Comparison of ENCODE assay signal across 9 mouse cellular contexts in the genomic region with DNA sequence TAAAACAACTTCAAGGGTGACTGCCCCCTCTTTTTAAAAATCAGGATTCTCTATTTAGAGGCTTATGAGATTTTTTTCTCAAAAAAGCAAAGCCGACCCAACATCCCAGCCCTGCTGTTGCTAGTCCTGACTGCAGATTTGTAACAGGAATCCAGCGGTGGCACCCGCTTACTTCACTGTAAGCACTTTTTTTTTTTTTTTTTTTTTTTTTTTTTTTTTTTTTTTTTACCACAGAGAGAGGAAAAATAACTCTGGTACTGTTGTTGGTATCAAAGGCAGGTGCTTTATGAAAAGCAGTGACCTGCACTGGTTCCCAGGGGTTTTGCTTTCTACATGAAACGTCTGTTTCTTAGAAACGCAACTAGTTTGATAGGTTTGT. TPM values are rescaled to one million over a fixed set of nuclear protein-coding genes. Genes with fewer than 3 reads are reported as not detected.
A peak's percentile ranks its signal among the peaks of the same experiment; 100 is the strongest.
DNase-seq lines count a peak whose midpoint lies in the region; ATAC-seq and TF ChIP-seq lines count a peak whose summit lies in the region.
"Had no signal": no experiment of that assay in that cellular context is flagged by ENCODE, and none has a peak within 500 bp of the region (broad histone marks: within the 10 kb centered on the region; RNA-seq: fewer than 3 reads in every experiment).

No protein-coding gene starts in this region.

- peak overlapping the region; percentile 63 for H3K4me3 ChIP-seq in heart, postnatal 0 days (ENCODE audit: low read depth, low read length)
- peak overlapping the region; percentile 60 for H3K4me3 ChIP-seq in embryonic facial prominence, embryonic 13.5 days
- peak overlapping the region; percentile 50 for H3K4me3 ChIP-seq in intestine, embryonic 15.5 days (replicated peaks)
- peak overlapping the region; percentile 53 for H3K4me3 ChIP-seq in midbrain, postnatal 0 days (ENCODE audit: low read depth, low read length)

- TF ChIP-seq EP300 in heart, postnatal 0 days (IDR thresholded peaks at IDR 0.05; ENCODE audit: low read depth): no peak

- H3K27me3 ChIP-seq in heart, postnatal 0 days (ENCODE audit: control insufficient read depth, insufficient read depth, low read length): peaks cover 4% of the 10 kb centered on the region; the same call in 1 of the 2 replicates
- H3K27me3 ChIP-seq in embryonic facial prominence, embryonic 13.5 days: 0 out of 2 replicates have a peak, but pooled peaks cover 4% of the 10 kb centered on the region
- H3K27me3 ChIP-seq in intestine, embryonic 15.5 days (replicated peaks): peaks cover 6% of the 10 kb centered on the region; the same call in 1 of the 2 replicates
- no peaks in the 10 kb centered on the region; the same call in 1 of the 2 replicates for H3K27me3 ChIP-seq in midbrain, postnatal 0 days (ENCODE audit: insufficient read depth, low read length)

- peak overlapping the region; percentile 27; the same call in 1 of the 2 replicates for H3K9ac ChIP-seq in heart, postnatal 0 days (replicated peaks; ENCODE audit: low read depth, low read length)
- peak overlapping the region; percentile 77 for H3K9ac ChIP-seq in embryonic facial prominence, embryonic 13.5 days
- H3K9ac ChIP-seq in intestine, embryonic 15.5 days: peak overlapping the region; percentile 46; the same call in 1 of the 2 replicates
- peak overlapping the region; percentile 42; the same call in 1 of the 2 replicates for H3K9ac ChIP-seq in midbrain, postnatal 0 days (replicated peaks; ENCODE audit: low read length, poor library complexity, severe bottlenecking)

- H3K27ac ChIP-seq in heart, postnatal 0 days (ENCODE audit: low read depth): no peak overlapping the region
- peak overlapping the region; percentile 80; the same call in 1 of the 2 replicates for H3K27ac ChIP-seq in embryonic facial prominence, embryonic 13.5 days
- no peak overlapping the region for H3K27ac ChIP-seq in intestine, embryonic 15.5 days
- no peak overlapping the region for H3K27ac ChIP-seq in midbrain, postnatal 0 days (ENCODE audit: low read depth, low read length)

- peaks cover 9% of the 10 kb centered on the region; the same call in 1 of the 2 replicates for H3K4me1 ChIP-seq in heart, postnatal 0 days (ENCODE audit: control insufficient read depth, insufficient read depth)
- H3K4me1 ChIP-seq in embryonic facial prominence, embryonic 13.5 days: peaks cover 29% of the 10 kb centered on the region
- peaks cover 10% of the 10 kb centered on the region for H3K4me1 ChIP-seq in intestine, embryonic 15.5 days (replicated peaks)
- H3K4me1 ChIP-seq in midbrain, postnatal 0 days (ENCODE audit: insufficient read depth, low read length): no peaks in the 10 kb centered on the region; the same call in 1 of the 2 replicates

- no peak for TF ChIP-seq CTCF in heart, postnatal 0 days (IDR thresholded peaks at IDR 0.05; ENCODE audit: low read depth)
- TF ChIP-seq CTCF in midbrain, postnatal 0 days (IDR thresholded peaks at IDR 0.05): no peak

- H3K9me3 ChIP-seq in heart, postnatal 0 days (replicated peaks; ENCODE audit: control insufficient read depth, low read length): no peaks in the 10 kb centered on the region
- no peaks in the 10 kb centered on the region for H3K9me3 ChIP-seq in embryonic facial prominence, embryonic 13.5 days
- H3K9me3 ChIP-seq in intestine, embryonic 15.5 days: no peaks in the 10 kb centered on the region
- H3K9me3 ChIP-seq in midbrain, postnatal 0 days (ENCODE audit: low read length): no peaks in the 10 kb centered on the region

- no peak for ATAC-seq in heart, postnatal 0 days (ENCODE audit: insufficient read depth, low read depth)
- no peak for ATAC-seq in embryonic facial prominence, embryonic 13.5 days (ENCODE audit: insufficient number of reproducible peaks, insufficient read depth, low FRiP score, low TSS enrichment, low read depth)
- no peak for ATAC-seq in intestine, embryonic 15.5 days
- no peak for ATAC-seq in midbrain, postnatal 0 days (ENCODE audit: low FRiP score)

- H3K4me2 ChIP-seq in heart, postnatal 0 days (ENCODE audit: low read depth, low read length): peak overlapping the region; percentile 87
- peak overlapping the region; percentile 91 for H3K4me2 ChIP-seq in embryonic facial prominence, embryonic 13.5 days
- peak overlapping the region; percentile 100 for H3K4me2 ChIP-seq in intestine, embryonic 15.5 days (replicated peaks)
- H3K4me2 ChIP-seq in midbrain, postnatal 0 days (ENCODE audit: low read depth, low read length, poor library complexity, severe bottlenecking): peak overlapping the region; percentile 94

- intact Hi-C loops in gastrocnemius, postnatal 14 days (cut with DNase I; ENCODE audit: low total_unique reads): loop anchor here (5.0 kb wide), 1 partner anchor 97 kb away; no protein-coding TSS in a partner anchor

- WGBS in heart, postnatal 0 days: 27% methylated on average over 5 of the region's 5 CpGs
- WGBS in embryonic facial prominence, embryonic 13.5 days: 9% methylated on average over 5 of the region's 5 CpGs
- 17% methylated on average over 5 of the region's 5 CpGs for WGBS in intestine, embryonic 15.5 days
- 13% methylated on average over 5 of the region's 5 CpGs for WGBS in midbrain, postnatal 0 days

- no peaks in the 10 kb centered on the region for H3K36me3 ChIP-seq in heart, postnatal 0 days (replicated peaks; ENCODE audit: control insufficient read depth, insufficient read depth, low read length)
- H3K36me3 ChIP-seq in embryonic facial prominence, embryonic 13.5 days: no peaks in the 10 kb centered on the region
- no peaks in the 10 kb centered on the region for H3K36me3 ChIP-seq in intestine, embryonic 15.5 days
- H3K36me3 ChIP-seq in midbrain, postnatal 0 days (ENCODE audit: insufficient read depth, low read length): no peaks in the 10 kb centered on the region

- no peak for DNase-seq in heart, postnatal 0 days (ENCODE audit: low spot score)
- DNase-seq in heart, adult 8-10 months (ENCODE audit: low spot score): no peak
- no peak for DNase-seq in midbrain, postnatal 0 days (ENCODE audit: low spot score)
- DNase-seq in urinary bladder, postnatal 25 days (ENCODE audit: low spot score): no peak
- DNase-seq in gastrocnemius, postnatal 14 days: no peak
- no peak for DNase-seq in urinary bladder, postnatal 10 days (ENCODE audit: low spot score)

RNA-seq across cellular contexts. Expression of a gene that starts 0.8 kb away (rescaled TPM):
- 5.5 and 7.3 TPM in 2 replicates for total RNA-seq in heart, postnatal 0 days (2014; rRNA removed; ENCODE audit: low replicate concordance)
- polyA plus RNA-seq in heart, postnatal 0 days (2015; fragmentation: Nextera tagmentation; extraction: Ambion mirVana): 7.6 and 10.7 TPM in 2 replicates
- total RNA-seq in heart, adult 8-10 months (2022): 1 to 10 TPM; 2.2 to 5.2 (median 3.0) TPM
- 74.0 and 111 TPM in 2 replicates for polyA plus RNA-seq in embryonic facial prominence, embryonic 13.5 days (2015; fragmentation: Nextera tagmentation; extraction: Ambion mirVana)
- polyA plus RNA-seq in intestine, embryonic 15.5 days (2015; fragmentation: Nextera tagmentation; extraction: Ambion mirVana): 0.29 and 0.57 TPM in 2 replicates
- 4.7 and 7.5 TPM in 2 replicates for total RNA-seq in midbrain, postnatal 0 days (2014; rRNA removed)
- 13.7 and 13.9 TPM in 2 replicates for polyA plus RNA-seq in midbrain, postnatal 0 days (2015; fragmentation: Nextera tagmentation; extraction: Ambion mirVana)
- 10 to 100 TPM; 13.2 to 14.8 TPM for total RNA-seq in gastrocnemius, postnatal 14 days (2021)
- total RNA-seq: MEL had no signal

RNA-seq across cellular contexts. Expression of a gene that starts 55.4 kb away (rescaled TPM):
- 15.8 and 18.2 TPM in 2 replicates for total RNA-seq in heart, postnatal 0 days (2014; rRNA removed; ENCODE audit: low replicate concordance)
- polyA plus RNA-seq in heart, postnatal 0 days (2015; fragmentation: Nextera tagmentation; extraction: Ambion mirVana): 1.8 and 2.1 TPM in 2 replicates
- total RNA-seq in heart, adult 8-10 months (2022): 10 to 100 TPM; 10.6 to 13.1 (median 12.5) TPM
- polyA plus RNA-seq in embryonic facial prominence, embryonic 13.5 days (2015; fragmentation: Nextera tagmentation; extraction: Ambion mirVana): 4.3 and 5.6 TPM in 2 replicates
- 2.3 and 2.6 TPM in 2 replicates for polyA plus RNA-seq in intestine, embryonic 15.5 days (2015; fragmentation: Nextera tagmentation; extraction: Ambion mirVana)
- 31.3 and 34.7 TPM in 2 replicates for total RNA-seq in midbrain, postnatal 0 days (2014; rRNA removed)
- 2.7 TPM in 2 replicates for polyA plus RNA-seq in midbrain, postnatal 0 days (2015; fragmentation: Nextera tagmentation; extraction: Ambion mirVana)
- total RNA-seq in gastrocnemius, postnatal 14 days (2021): 1 to 10 TPM; 8.0 to 8.6 TPM

Comparison
In these comparisons a context has a peak if more than half of its experiments do, and no peak if none do; other contexts are left out.
1. H3K9ac ChIP-seq: peak in every context shown above with its lines; median percentile 77 in embryonic facial prominence, embryonic 13.5 days; 46 in intestine, embryonic 15.5 days; 42 in midbrain, postnatal 0 days; 27 in heart, postnatal 0 days.